Mouse (Mus musculus) colon, adult 2 months (tissue): Measurements from ENCODE around the gene C3ar1. TPM values are rescaled to one million over a fixed set of nuclear protein-coding genes. Genes with fewer than 3 reads are reported as not detected.

Experiments used
- polyA plus RNA-seq: library from polyadenylated mRNA; depleted of rRNA; stranded (reverse); fragments of >200 nt; gene quantifications from 2 replicates; pipeline ENCODE4 v1.2.3, GENCODE M21; 2012; rRNA removed

The C3ar1 gene
- polyA plus RNA-seq = 1.7 and 1.9 TPM in 2 replicates

GRCm38 (mm10) chr6:122855955-122856354 lies at the start of gene C3ar1:
Gene C3ar1, minus strand, starts transcription at chr6:122856161.

GRCm38 (mm10) chr6:122873871-122874719 lies 18.1 kb upstream of the C3ar1 start, which contains the start of gene Necap1:
Gene Necap1, plus strand, starts transcription at chr6:122874474.

GRCm38 (mm10) chr6:122819306-122820070 lies 36.5 kb downstream of the C3ar1 start, which contains the start of gene Foxj2:
Gene Foxj2, plus strand, starts transcription at chr6:122819914.

GRCm38 (mm10) chr6:122801301-122801800 lies 54.6 kb downstream of the C3ar1 start, which contains the start of gene Slc2a3:
Gene Slc2a3, minus strand, starts transcription at chr6:122801640.

Other genes with a start within 250 kb of the C3ar1 start
- gene Gdf3, start 246.1 kb downstream of the C3ar1 start, polyA plus RNA-seq = 0.08 and 0.09 TPM in 2 replicates
- not detected in 2 replicates for gene Dppa3, start 229.8 kb downstream of the C3ar1 start, polyA plus RNA-seq
- not detected in 2 replicates for gene Nanog, start 148.7 kb downstream of the C3ar1 start, polyA plus RNA-seq
- gene Slc2a3, start 54.5 kb downstream of the C3ar1 start, polyA plus RNA-seq = 1.5 and 1.8 TPM in 2 replicates
- 13.1 TPM in 2 replicates for gene Foxj2, start 36.2 kb downstream of the C3ar1 start, polyA plus RNA-seq
- 9.5 and 11.4 TPM in 2 replicates for gene Necap1, start 18.3 kb upstream of the C3ar1 start, polyA plus RNA-seq
- 1.1 and 1.2 TPM in 2 replicates for gene Clec4a1, start 65.7 kb upstream of the C3ar1 start, polyA plus RNA-seq
- 0.19 and 0.34 TPM in 2 replicates for gene Clec4a3, start 96.4 kb upstream of the C3ar1 start, polyA plus RNA-seq
- gene Clec4a4, start 134.2 kb upstream of the C3ar1 start, polyA plus RNA-seq = not detected in 2 replicates
- gene Clec4b1, start 193.8 kb upstream of the C3ar1 start, polyA plus RNA-seq = 0.26 and 0.29 TPM in 2 replicates